Mouse (Mus musculus) MEL (cell line): ENCODE measurements around the gene Dbil5. TPM values are rescaled to one million over a fixed set of nuclear protein-coding genes. Genes with fewer than 3 reads are reported as not detected.
A peak's percentile ranks its signal among the peaks of the same experiment; 100 is the strongest.

Experiments used
- DNase-seq: peaks from one replicate; pipeline ENCODE4 v3.0.0; 2011; ENCODE audit warnings: low read depth, low spot score
- H3K27ac ChIP-seq: 2 replicates; pipeline ENCODE4 v1.5.1; 2012; ENCODE audit warnings: low read depth, mild to moderate bottlenecking, control low read depth, low read length, moderate library complexity; ENCODE audit not compliant: control insufficient read depth
- H3K27me3 ChIP-seq, 2 experiments: fragments of 150-350 bp in 1 of 2; sonication (generic) in 1 of 2; 2 replicates each; pipeline ENCODE4 v1.6.1; 2012; ENCODE audit warnings: low read length in 2 of 2, mild to moderate bottlenecking in 2 of 2, improper control_type of control experiment in 1 of 2, moderate library complexity in 1 of 2; ENCODE audit not compliant: insufficient read depth in 2 of 2, control insufficient read depth in 1 of 2
- H3K36me3 ChIP-seq, 2 experiments: 2 replicates each; pipeline ENCODE4 v1.6.1; 2012 to 2014; ENCODE audit warnings: low read length in 2 of 2, improper control_type of control experiment in 1 of 2, inconsistent platforms in 1 of 2, mild to moderate bottlenecking in 1 of 2; ENCODE audit not compliant: insufficient read depth in 2 of 2, control insufficient read depth in 1 of 2
- H3K4me1 ChIP-seq, 2 experiments: fragments of 150-350 bp in 1 of 2; sonication (generic) in 1 of 2; 2 replicates each; pipeline ENCODE4 v1.6.1; 2012; ENCODE audit warnings: low read length in 2 of 2, improper control_type of control experiment in 1 of 2, mild to moderate bottlenecking in 1 of 2; ENCODE audit not compliant: insufficient read depth in 2 of 2, control insufficient read depth in 1 of 2
- H3K4me3 ChIP-seq, 2 experiments: fragments of 150-350 bp in 1 of 2; sonication (generic) in 1 of 2; 2 replicates each; pipeline ENCODE4 v1.5.1; 2012; ENCODE audit warnings: low read depth in 2 of 2, low read length in 2 of 2, mild to moderate bottlenecking in 2 of 2, moderate library complexity in 2 of 2, control low read depth in 1 of 2, improper control_type of control experiment in 1 of 2; ENCODE audit not compliant: control insufficient read depth in 1 of 2, insufficient read depth in 1 of 2
- H3K79me2 ChIP-seq: 2 replicates; pipeline ENCODE4 v1.6.1; 2012; ENCODE audit warnings: mild to moderate bottlenecking, low read length, moderate library complexity; ENCODE audit not compliant: control insufficient read depth, poor library complexity, insufficient read depth
- H3K9ac ChIP-seq: 2 replicates; pipeline ENCODE4 v1.6.1; 2012; ENCODE audit warnings: low read depth, mild to moderate bottlenecking, control low read depth, low read length, moderate library complexity; ENCODE audit not compliant: control insufficient read depth, poor library complexity, severe bottlenecking
- H3K9me3 ChIP-seq: fragments of 150-350 bp; sonication (generic); replicated peaks from 2 replicates; pipeline ENCODE4 v1.6.1; 2012; ENCODE audit warnings: mild to moderate bottlenecking, low read length, improper control_type of control experiment, moderate library complexity; ENCODE audit not compliant: insufficient read depth
- CTCF ChIP-seq, 3 experiments: IDR thresholded peaks in 2 of 3; conservative IDR thresholded peaks in 1 of 3; 2 replicates each; pipeline ENCODE4 v1.5.1; 2011 to 2012; ENCODE audit warnings: low read length in 3 of 3, low read depth in 2 of 3, mild to moderate bottlenecking in 2 of 3, improper control_type of control experiment in 1 of 3, inconsistent platforms in 1 of 3, mixed read lengths in 1 of 3, moderate library complexity in 1 of 3; ENCODE audit not compliant: control insufficient read depth in 1 of 3, insufficient read depth in 1 of 3, poor library complexity in 1 of 3, severe bottlenecking in 1 of 3
- E2F4 ChIP-seq: IDR thresholded peaks from 2 replicates; pipeline ENCODE4 v1.6.1; 2011; ENCODE audit warnings: low read depth, low read length, improper control_type of control experiment, borderline replicate concordance
- ELF1 ChIP-seq: IDR thresholded peaks from 2 replicates; pipeline ENCODE4 v1.6.1; 2014; ENCODE audit warnings: low read depth, mild to moderate bottlenecking, inconsistent platforms, low read length, improper control_type of control experiment, moderate library complexity
- GABPA ChIP-seq: IDR thresholded peaks from 2 replicates; pipeline ENCODE4 v1.6.1; 2012; ENCODE audit warnings: low read depth, mild to moderate bottlenecking, inconsistent platforms, low read length, improper control_type of control experiment, moderate library complexity
- GATA1 ChIP-seq: IDR thresholded peaks from 2 replicates; pipeline ENCODE4 v1.6.1; 2011; ENCODE audit warnings: low read depth, low read length, improper control_type of control experiment
- HCFC1 ChIP-seq: IDR thresholded peaks from 2 replicates; pipeline ENCODE4 v1.6.1; 2012; ENCODE audit warnings: low read depth, mild to moderate bottlenecking, inconsistent platforms, low read length, improper control_type of control experiment, moderate library complexity
- MAX ChIP-seq: IDR thresholded peaks from 2 replicates; pipeline ENCODE4 v1.6.1; 2011; ENCODE audit warnings: low read length, improper control_type of control experiment
- MAZ ChIP-seq: IDR thresholded peaks from 2 replicates; pipeline ENCODE4 v1.6.1; 2012; ENCODE audit warnings: low read depth, mild to moderate bottlenecking, inconsistent platforms, low read length, improper control_type of control experiment
- MXI1 ChIP-seq: IDR thresholded peaks from 2 replicates; pipeline ENCODE4 v1.6.1; 2011; ENCODE audit warnings: mild to moderate bottlenecking, low read depth, low read length, improper control_type of control experiment
- MYB ChIP-seq: IDR thresholded peaks from 2 replicates; pipeline ENCODE4 v1.6.1; 2011; ENCODE audit warnings: mild to moderate bottlenecking, low read depth, low read length, improper control_type of control experiment
- MYC ChIP-seq: IDR thresholded peaks from 2 replicates; pipeline ENCODE4 v1.6.1; 2011; ENCODE audit warnings: low read depth, mild to moderate bottlenecking, low read length, improper control_type of control experiment, moderate library complexity
- NELFE ChIP-seq: IDR thresholded peaks from 2 replicates; pipeline ENCODE4 v1.6.1; 2011; ENCODE audit warnings: low read depth, low read length, improper control_type of control experiment
- NRF1 ChIP-seq: IDR thresholded peaks from 2 replicates; pipeline ENCODE4 v1.6.1; 2014; ENCODE audit warnings: low read depth, mild to moderate bottlenecking, inconsistent platforms, low read length, improper control_type of control experiment, moderate library complexity; ENCODE audit not compliant: poor library complexity, insufficient read depth, severe bottlenecking
- POLR2A ChIP-seq, 2 experiments: IDR thresholded peaks; 2 replicates each; pipeline ENCODE4 v1.6.1; 2011 to 2012; ENCODE audit warnings: low read length in 2 of 2, mild to moderate bottlenecking in 2 of 2, control low read depth in 1 of 2, improper control_type of control experiment in 1 of 2, low read depth in 1 of 2, moderate library complexity in 1 of 2; ENCODE audit not compliant: control insufficient read depth in 1 of 2, insufficient read depth in 1 of 2, poor library complexity in 1 of 2
- POLR2AphosphoS2 ChIP-seq: IDR thresholded peaks from 2 replicates; pipeline ENCODE4 v1.6.1; 2011; ENCODE audit warnings: low read length, improper control_type of control experiment
- POLR2AphosphoS5 ChIP-seq: IDR thresholded peaks from 2 replicates; pipeline ENCODE4 v1.6.1; 2012; ENCODE audit warnings: low read depth, borderline replicate concordance, mild to moderate bottlenecking, inconsistent platforms, low read length, moderate library complexity, mixed read lengths
- RAD21 ChIP-seq: IDR thresholded peaks from 2 replicates; pipeline ENCODE4 v1.6.1; 2011; ENCODE audit warnings: mild to moderate bottlenecking, low read depth, low read length, improper control_type of control experiment
- SIN3A ChIP-seq: IDR thresholded peaks from 2 replicates; pipeline ENCODE4 v1.6.1; 2012; ENCODE audit warnings: low read length, improper control_type of control experiment, inconsistent platforms
- SMC3 ChIP-seq: IDR thresholded peaks from 2 replicates; pipeline ENCODE4 v1.6.1; 2011; ENCODE audit warnings: low read depth, low read length, improper control_type of control experiment
- TBP ChIP-seq: IDR thresholded peaks from 2 replicates; pipeline ENCODE4 v1.8.0; 2011; ENCODE audit warnings: low read depth, low read length, improper control_type of control experiment
- TCF12 ChIP-seq: IDR thresholded peaks from 2 replicates; pipeline ENCODE4 v1.6.1; 2014; ENCODE audit warnings: low read depth, mild to moderate bottlenecking, inconsistent platforms, low read length, improper control_type of control experiment, moderate library complexity
- USF1 ChIP-seq: IDR thresholded peaks from 2 replicates; pipeline ENCODE4 v1.6.1; 2014; ENCODE audit warnings: low read depth, mild to moderate bottlenecking, inconsistent platforms, low read length, improper control_type of control experiment, moderate library complexity
- ZKSCAN1 ChIP-seq: IDR thresholded peaks from 2 replicates; pipeline ENCODE4 v1.6.1; 2012; ENCODE audit warnings: low read depth, mild to moderate bottlenecking, inconsistent platforms, low read length, improper control_type of control experiment, moderate library complexity
- ZMIZ1 ChIP-seq: IDR thresholded peaks from 2 replicates; pipeline ENCODE4 v1.6.1; 2012; ENCODE audit warnings: low read depth, mild to moderate bottlenecking, inconsistent platforms, low read length, improper control_type of control experiment, moderate library complexity
- polyA plus RNA-seq, 2 experiments: library from polyadenylated mRNA; stranded (reverse) in 1 of 2; unstranded in 1 of 2; fragments of >175 nt in 1 of 2; fragments of >200 nt in 1 of 2; gene quantifications; 2 replicates each; pipeline versions ENCODE4 v1.2.1 to v1.2.4; 2012; ENCODE audit warnings: low replicate concordance in 2 of 2, low read depth in 1 of 2; ENCODE audit not compliant: insufficient read length in 2 of 2, insufficient read depth in 1 of 2, missing spikeins in 1 of 2
- total RNA-seq: library from RNA; depleted of rRNA; stranded (reverse); fragments of 300-350 nt; gene quantifications from 2 replicates; pipeline ENCODE4 v1.2.3, GENCODE M21; 2012; rRNA removed

Gene Dbil5
- total RNA-seq: 0.62 and 2.4 TPM in 2 replicates
- polyA plus RNA-seq: under 1 TPM in 1 of 2 experiments, not detected in 1; 0.67 TPM

- no peaks in the 10 kb centered on the region for H3K9me3 ChIP-seq
- no peaks in the 10 kb centered on the region for H3K27me3 ChIP-seq
- TF ChIP-seq NELFE (peak; percentile 99), MYB (no peak), ZMIZ1 (peak; percentile 96; the same call in 1 of the 2 replicates), GATA1 (no peak), ZKSCAN1 (no peak), TBP (peak; percentile 87), MAX (peak; percentile 82; the same call in 1 of the 2 replicates), USF1 (no peak), SMC3 (peak; percentile 68), POLR2A (IDR thresholded peaks at IDR 0.05; ENCODE audit: control insufficient read depth in 1 of 2, insufficient read depth in 1 of 2, low read depth in 1 of 2, low read length in 2 of 2, poor library complexity in 1 of 2) (peak; percentile 94 to 97), CTCF (IDR thresholded peaks at IDR 0.05 in 2 of 3, conservative IDR thresholded peaks at IDR 0.05 in 1 of 3; ENCODE audit: control insufficient read depth in 1 of 3, insufficient read depth in 1 of 3, low read depth in 2 of 3, low read length in 3 of 3, poor library complexity in 1 of 3, severe bottlenecking in 1 of 3) (peak; percentile 93 to 98 (median 95)), ELF1 (peak; percentile 92), POLR2AphosphoS5 (no peak), E2F4 (peak; percentile 80; the same call in 1 of the 2 replicates), MYC (0 out of 2 replicates have a peak, but pooled peaks have one; percentile 74), RAD21 (peak; percentile 31), MAZ (peak; percentile 14; the same call in 1 of the 2 replicates), POLR2AphosphoS2 (peak; percentile 79; the same call in 1 of the 2 replicates), NRF1 (peak; percentile 82), TCF12 (0 out of 2 replicates have a peak, but pooled peaks have one; percentile 29), HCFC1 (peak; percentile 79), GABPA (no peak), SIN3A (peak; percentile 58; the same call in 1 of the 2 replicates), MXI1 (peak; percentile 86)
- peaks cover 0 to 9% of the 10 kb centered on the region in 2 experiments; a peak in 2 of 4 replicates for H3K36me3 ChIP-seq
- H3K4me1 ChIP-seq: peaks cover 2 to 15% of the 10 kb centered on the region in 2 experiments; a peak in 3 of 4 replicates
- H3K27ac ChIP-seq: peak within 1 kb of the TSS; percentile 70
- H3K79me2 ChIP-seq: peaks cover 9% of the 10 kb centered on the region
- H3K9ac ChIP-seq: peak within 1 kb of the TSS; percentile 93
- H3K4me3 ChIP-seq: peak within 1 kb of the TSS; percentile 66 to 78
- DNase-seq: peak; percentile 100
Measured at GRCm38 (mm10) chr11:76217390-76217800, at the start of gene Dbil5, which contains the start of gene Gemin4. Gene Dbil5, plus strand, starts transcription at chr11:76217608. Gene Gemin4, minus strand, starts transcription at chr11:76217664.
